Mouse (Mus musculus) heart, embryonic 12.5 days (tissue): Measurements from ENCODE around the gene Smim9. TPM values are rescaled to one million over a fixed set of nuclear protein-coding genes. Genes with fewer than 3 reads are reported as not detected.

Experiments
- ATAC-seq: fragments of 200-750 bp; cut with Nextera tagmentation; 2 replicates; pipeline ENCODE4 v1.8.0; 2017; ENCODE audit warnings: moderate TSS enrichment, moderate library complexity; ENCODE audit not compliant: insufficient number of reproducible peaks, low FRiP score
- H3K27ac ChIP-seq: fragments of 300-500 bp; sonication (generic); 2 replicates; pipeline ENCODE4 v1.5.1; 2016; ENCODE audit warnings: mild to moderate bottlenecking, moderate library complexity; ENCODE audit not compliant: poor library complexity, severe bottlenecking
- H3K27me3 ChIP-seq: fragments of 300-500 bp; sonication (generic); replicated peaks from 2 replicates; pipeline ENCODE4 v1.6.1; 2016; ENCODE audit warnings: mild to moderate bottlenecking, moderate library complexity
- H3K36me3 ChIP-seq: fragments of 300-500 bp; sonication (generic); 2 replicates; pipeline ENCODE4 v1.6.1; 2016; ENCODE audit warnings: mild to moderate bottlenecking, moderate library complexity
- H3K4me1 ChIP-seq: fragments of 300-500 bp; sonication (generic); replicated peaks from 2 replicates; pipeline ENCODE4 v1.6.1; 2016; ENCODE audit warnings: mild to moderate bottlenecking
- H3K4me2 ChIP-seq: fragments of 300-500 bp; sonication (generic); 2 replicates; pipeline ENCODE4 v1.6.1; 2016; ENCODE audit warnings: mild to moderate bottlenecking, moderate library complexity
- H3K4me3 ChIP-seq: fragments of 300-500 bp; sonication (generic); 2 replicates; pipeline ENCODE4 v1.5.1; 2016; ENCODE audit warnings: mild to moderate bottlenecking
- H3K9ac ChIP-seq: fragments of 300-500 bp; sonication (generic); 2 replicates; pipeline ENCODE4 v1.6.1; 2016; ENCODE audit warnings: mild to moderate bottlenecking, moderate library complexity
- H3K9me3 ChIP-seq: fragments of 300-500 bp; sonication (generic); replicated peaks from 2 replicates; pipeline ENCODE4 v1.6.1; 2016; ENCODE audit warnings: mild to moderate bottlenecking, moderate library complexity
- WGBS: fragments of 180-500 bp; shearing (Covaris S2); methylation state at CpG from one replicate; pipeline ENCODE4 v1.1.7; 2016; 5-methylcytosine and 5-hydroxymethylcytosine counted together
- polyA plus RNA-seq: library from polyadenylated mRNA; unstranded; fragments of >200 nt; fragmentation: Nextera tagmentation; extraction: Ambion mirVana; gene quantifications from 2 replicates; pipeline ENCODE4 v1.2.1, GENCODE M21; 2016

Smim9 gene
- polyA plus RNA-seq, 1 experiment from 2014 or later: not detected

GRCm38 (mm10) chrX:75128333-75128980 lies 35.1 kb downstream of the Smim9 start:
- Histone ChIP-seq H3K27ac (no peak overlapping the region), H3K27me3 (no peaks in the 10 kb centered on the region), H3K9me3 (no peaks in the 10 kb centered on the region), H3K4me1 (no peaks in the 10 kb centered on the region), H3K9ac (no peak overlapping the region), H3K4me3 (no peak overlapping the region), H3K36me3 (peaks cover 8% of the 10 kb centered on the region), H3K4me2 (no peak overlapping the region)
- no peak for ATAC-seq

GRCm38 (mm10) chrX:75126893-75127292 lies 36.7 kb downstream of the Smim9 start:
- Histone ChIP-seq H3K4me2 (no peak overlapping the region), H3K27me3 (no peaks in the 10 kb centered on the region), H3K27ac (no peak overlapping the region), H3K4me1 (no peaks in the 10 kb centered on the region), H3K36me3 (peaks cover 8% of the 10 kb centered on the region), H3K9me3 (no peaks in the 10 kb centered on the region), H3K4me3 (no peak overlapping the region), H3K9ac (no peak overlapping the region)
- ATAC-seq: no peak

GRCm38 (mm10) chrX:75125606-75126005 lies 38.0 kb downstream of the Smim9 start:
- H3K27ac ChIP-seq: no peak overlapping the region
- H3K27me3 ChIP-seq: no peaks in the 10 kb centered on the region
- WGBS: 61% methylated on average over 3 of the region's 3 CpGs
- no peaks in the 10 kb centered on the region for H3K9me3 ChIP-seq
- no peak overlapping the region for H3K4me2 ChIP-seq
- H3K9ac ChIP-seq: no peak overlapping the region
- ATAC-seq: no peak
- H3K4me1 ChIP-seq: no peaks in the 10 kb centered on the region
- H3K4me3 ChIP-seq: no peak overlapping the region
- peaks cover 8% of the 10 kb centered on the region for H3K36me3 ChIP-seq

GRCm38 (mm10) chrX:75115550-75115949 lies 48.0 kb downstream of the Smim9 start:
- Histone ChIP-seq H3K27me3 (no peaks in the 10 kb centered on the region), H3K4me2 (no peak overlapping the region), H3K27ac (no peak overlapping the region), H3K9me3 (no peaks in the 10 kb centered on the region), H3K4me3 (no peak overlapping the region), H3K9ac (no peak overlapping the region), H3K36me3 (peaks cover 2% of the 10 kb centered on the region; the same call in 1 of the 2 replicates), H3K4me1 (no peaks in the 10 kb centered on the region)
- no peak for ATAC-seq

GRCm38 (mm10) chrX:75102293-75102692 lies 61.3 kb downstream of the Smim9 start:
- no peaks in the 10 kb centered on the region for H3K27me3 ChIP-seq
- no peaks in the 10 kb centered on the region for H3K4me1 ChIP-seq
- H3K4me2 ChIP-seq: no peak overlapping the region
- H3K36me3 ChIP-seq: peaks cover 59% of the 10 kb centered on the region
- H3K9me3 ChIP-seq: no peaks in the 10 kb centered on the region
- 78% methylated on average over 6 of the region's 6 CpGs for WGBS
- no peak overlapping the region for H3K9ac ChIP-seq
- no peak overlapping the region for H3K4me3 ChIP-seq
- ATAC-seq: no peak
- H3K27ac ChIP-seq: no peak overlapping the region

- Histone ChIP-seq H3K4me1 (no peaks in the 10 kb centered on the region), H3K27me3 (no peaks in the 10 kb centered on the region), H3K9ac (no peak overlapping the region), H3K27ac (no peak overlapping the region), H3K4me2 (no peak overlapping the region), H3K9me3 (no peaks in the 10 kb centered on the region), H3K36me3 (peaks cover 32% of the 10 kb centered on the region), H3K4me3 (no peak overlapping the region)
- no peak for ATAC-seq
- 87% methylated on average over 8 of the region's 8 CpGs for WGBS
These were observed 64.8 kb downstream of the Smim9 start for GRCm38 (mm10) chrX:75098799-75099198.

GRCm38 (mm10) chrX:75096163-75096770 lies 67.3 kb downstream of the Smim9 start:
- Histone ChIP-seq H3K4me2 (peak overlapping the region; percentile 59), H3K36me3 (peaks cover 24% of the 10 kb centered on the region), H3K9ac (peak overlapping the region; percentile 36; the same call in 1 of the 2 replicates), H3K9me3 (no peaks in the 10 kb centered on the region; the same call in 1 of the 2 replicates), H3K4me3 (peak overlapping the region; percentile 59), H3K27ac (peak overlapping the region; percentile 76), H3K27me3 (no peaks in the 10 kb centered on the region), H3K4me1 (no peaks in the 10 kb centered on the region)
- WGBS: 18% methylated on average over 23 of the region's 23 CpGs
- ATAC-seq: peak; percentile 6; the same call in 1 of the 2 replicates

Other genes starting within 250 kb of the Smim9 start
- 1.1 and 2.4 TPM in 2 replicates for gene Gab3, start 78.3 kb downstream of the Smim9 start, polyA plus RNA-seq
- gene Dkc1, start 67.9 kb downstream of the Smim9 start, polyA plus RNA-seq: 59.3 and 72.5 TPM in 2 replicates
- gene Mpp1, start 32.8 kb downstream of the Smim9 start, polyA plus RNA-seq: 26.4 and 27.5 TPM in 2 replicates
- 69.8 and 70.2 TPM in 2 replicates for gene Fundc2, start 218.6 kb upstream of the Smim9 start, polyA plus RNA-seq
- 1.8 and 2.0 TPM in 2 replicates for gene F8, start 218.8 kb upstream of the Smim9 start, polyA plus RNA-seq